Mouse (Mus musculus) myocyte (in vitro differentiated cells): ENCODE results near the gene Ier3.

ENCODE experiments used
- E2F4 ChIP-seq: IDR thresholded peaks from one replicate; pipeline ENCODE4 v1.6.1; 2011; ENCODE audit warnings: mild to moderate bottlenecking, control low read depth, moderate library complexity; ENCODE audit not compliant: insufficient read depth
- MAX ChIP-seq: IDR thresholded peaks from one replicate; pipeline ENCODE4 v1.6.1; 2011; ENCODE audit warnings: low read depth, mild to moderate bottlenecking, control low read depth
- MYOD1 ChIP-seq, 3 experiments: IDR thresholded peaks; one replicate each; pipeline ENCODE4 v1.6.1; 2011; ENCODE audit warnings: control low read depth in 2 of 3, low read depth in 2 of 3, mild to moderate bottlenecking in 2 of 3, moderate library complexity in 1 of 3; ENCODE audit not compliant: insufficient read length in 2 of 3, control insufficient read depth in 1 of 3
- MYOG ChIP-seq, 3 experiments: IDR thresholded peaks; one replicate each; pipeline ENCODE4 v1.6.1; 2011; ENCODE audit warnings: control low read depth in 2 of 3, low read depth in 2 of 3, mild to moderate bottlenecking in 2 of 3; ENCODE audit not compliant: insufficient read length in 2 of 3, control insufficient read depth in 1 of 3, insufficient read depth in 1 of 3
- POLR2A ChIP-seq: IDR thresholded peaks from one replicate; pipeline ENCODE4 v1.6.1; 2011; ENCODE audit warnings: low read depth, mild to moderate bottlenecking, control low read depth, moderate library complexity; ENCODE audit not compliant: insufficient read length
- POLR2AphosphoS2 ChIP-seq: IDR thresholded peaks from one replicate; pipeline ENCODE4 v1.6.1; 2011; ENCODE audit warnings: low read depth, control low read depth; ENCODE audit not compliant: insufficient read length
- REST ChIP-seq: IDR thresholded peaks from one replicate; pipeline ENCODE4 v1.6.1; 2011; ENCODE audit warnings: mild to moderate bottlenecking, control low read depth, moderate library complexity; ENCODE audit not compliant: insufficient read depth, insufficient read length
- TCF12 ChIP-seq: IDR thresholded peaks from one replicate; pipeline ENCODE4 v1.6.1; 2011; ENCODE audit warnings: mild to moderate bottlenecking, control low read depth; ENCODE audit not compliant: poor library complexity, insufficient read depth, severe bottlenecking
- USF1 ChIP-seq: IDR thresholded peaks from one replicate; pipeline ENCODE4 v1.6.1; 2011; ENCODE audit warnings: low read depth, mild to moderate bottlenecking, control low read depth, moderate library complexity

- TF ChIP-seq POLR2A = no peak
- TF ChIP-seq TCF12 = no peak
- TF ChIP-seq USF1 = no peak
- no peak for TF ChIP-seq MYOG (IDR thresholded peaks at IDR 0.05; ENCODE audit: control insufficient read depth in 1 of 3, insufficient read depth in 1 of 3, insufficient read length in 2 of 3, low read depth in 2 of 3)
- no peak for TF ChIP-seq REST
- peak in 1 of 3 experiments; percentile 60 for TF ChIP-seq MYOD1 (IDR thresholded peaks at IDR 0.05; ENCODE audit: control insufficient read depth in 1 of 3, insufficient read length in 2 of 3, low read depth in 2 of 3)
- TF ChIP-seq MAX = no peak
- TF ChIP-seq POLR2AphosphoS2 = no peak
- TF ChIP-seq E2F4 = no peak
Observed at GRCm38 (mm10) chr17:35783944-35784343, 37.5 kb upstream of the Ier3 start.
